Mouse (Mus musculus): ENCODE measurements around the gene Cnot6. TPM values are rescaled to one million over a fixed set of nuclear protein-coding genes. Genes with fewer than 3 reads are reported as not detected.

The Cnot6 gene
- total and polyA plus RNA-seq, 3 experiments, result 38.9 to 58.3 (median 49.3) TPM

DNA sequence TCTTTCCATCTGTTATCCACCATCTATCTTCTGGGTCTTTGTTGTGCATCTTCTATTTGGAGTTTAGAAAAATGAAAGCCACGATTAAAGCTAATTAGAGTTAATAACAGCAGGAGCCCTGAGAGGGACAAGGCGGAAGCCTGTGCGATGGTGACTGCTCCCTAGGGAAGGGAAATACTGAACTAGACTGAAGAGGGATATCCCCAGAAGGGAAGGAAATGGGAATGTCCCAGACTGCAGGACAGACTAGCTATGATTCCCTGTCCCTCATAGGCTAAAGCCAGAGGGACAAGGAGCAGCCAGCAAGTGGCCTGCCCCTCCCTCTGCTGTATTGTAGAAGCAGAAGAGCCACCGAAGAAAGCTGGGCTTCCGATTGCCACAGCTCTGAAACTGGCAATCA lies 90.6 kb downstream of the Cnot6 start:
- Histone ChIP-seq H3K4me1 (ENCODE audit: control insufficient read depth in 1 of 2, insufficient read depth in 2 of 2, low read length in 2 of 2) (no peaks in the 10 kb centered on the region), H3K27ac (ENCODE audit: control insufficient read depth, low read depth, low read length) (no peak overlapping the region)

More for the DNA sequence above, 90.6 kb downstream of the Cnot6 start:
- peaks cover 4% of the 10 kb centered on the region in 2 experiments for H3K27me3 ChIP-seq (ENCODE audit: control insufficient read depth in 1 of 2, insufficient read depth in 2 of 2, low read length in 2 of 2)
- no peaks in the 10 kb centered on the region for H3K36me3 ChIP-seq (ENCODE audit: control insufficient read depth in 1 of 2, insufficient read depth in 2 of 2, low read length in 2 of 2)
- no peak overlapping the region for H3K9ac ChIP-seq (ENCODE audit: control insufficient read depth, low read depth, low read length, poor library complexity, severe bottlenecking)
- H3K9me3 ChIP-seq (replicated peaks; ENCODE audit: insufficient read depth, low read length), result no peaks in the 10 kb centered on the region
- H3K79me2 ChIP-seq (ENCODE audit: control insufficient read depth, insufficient read depth, low read length, poor library complexity), result no peaks in the 10 kb centered on the region
- TF ChIP-seq MYC (IDR thresholded peaks at IDR 0.05; ENCODE audit: low read depth, low read length), result no peak
- DNase-seq (ENCODE audit: low read depth, low spot score), result no peak
- H3K4me3 ChIP-seq (ENCODE audit: control insufficient read depth in 1 of 2, insufficient read depth in 1 of 2, low read depth in 2 of 2, low read length in 2 of 2), result no peak overlapping the region

Other genes starting within 250 kb of the Cnot6 start
- gene Olfr1386, start 247.7 kb downstream of the Cnot6 start, total RNA-seq (2012; rRNA removed), result not detected in 2 replicates
- not detected for gene Olfr1386, start 247.7 kb downstream of the Cnot6 start, polyA plus RNA-seq (2012; ENCODE audit: insufficient read depth in 1 of 2, insufficient read length in 2 of 2, low read depth in 1 of 2, low replicate concordance in 2 of 2, missing spikeins in 1 of 2)
- not detected in 2 replicates for gene Olfr1385, start 223.7 kb downstream of the Cnot6 start, total RNA-seq (2012; rRNA removed)
- gene Olfr1385, start 223.7 kb downstream of the Cnot6 start, polyA plus RNA-seq (2012; ENCODE audit: insufficient read depth in 1 of 2, insufficient read length in 2 of 2, low read depth in 1 of 2, low replicate concordance in 2 of 2, missing spikeins in 1 of 2), result not detected
- gene Olfr1384, start 206.0 kb downstream of the Cnot6 start, total RNA-seq (2012; rRNA removed), result not detected in 2 replicates
- not detected for gene Olfr1384, start 206.0 kb downstream of the Cnot6 start, polyA plus RNA-seq (2012; ENCODE audit: insufficient read depth in 1 of 2, insufficient read length in 2 of 2, low read depth in 1 of 2, low replicate concordance in 2 of 2, missing spikeins in 1 of 2)
- gene Olfr1383, start 193.1 kb downstream of the Cnot6 start, total RNA-seq (2012; rRNA removed), result not detected in 2 replicates
- not detected for gene Olfr1383, start 193.1 kb downstream of the Cnot6 start, polyA plus RNA-seq (2012; ENCODE audit: insufficient read depth in 1 of 2, insufficient read length in 2 of 2, low read depth in 1 of 2, low replicate concordance in 2 of 2, missing spikeins in 1 of 2)
- not detected in 2 replicates for gene Olfr1382, start 184.5 kb downstream of the Cnot6 start, total RNA-seq (2012; rRNA removed)
- gene Olfr1382, start 184.5 kb downstream of the Cnot6 start, polyA plus RNA-seq (2012; ENCODE audit: insufficient read depth in 1 of 2, insufficient read length in 2 of 2, low read depth in 1 of 2, low replicate concordance in 2 of 2, missing spikeins in 1 of 2), result under 1 TPM in 1 of 2 experiments, not detected in 1; 0.03 TPM
- gene Olfr1381, start 169.3 kb downstream of the Cnot6 start, total RNA-seq (2012; rRNA removed), result not detected in 2 replicates
- gene Olfr1381, start 169.3 kb downstream of the Cnot6 start, polyA plus RNA-seq (2012; ENCODE audit: insufficient read depth in 1 of 2, insufficient read length in 2 of 2, low read depth in 1 of 2, low replicate concordance in 2 of 2, missing spikeins in 1 of 2), result not detected
- gene Olfr1380, start 155.8 kb downstream of the Cnot6 start, total RNA-seq (2012; rRNA removed), result not detected in 2 replicates
- gene Olfr1380, start 155.8 kb downstream of the Cnot6 start, polyA plus RNA-seq (2012; ENCODE audit: insufficient read depth in 1 of 2, insufficient read length in 2 of 2, low read depth in 1 of 2, low replicate concordance in 2 of 2, missing spikeins in 1 of 2), result not detected
- gene Flt4, start 103.5 kb downstream of the Cnot6 start, total RNA-seq (2012; rRNA removed), result 0.07 and 0.08 TPM in 2 replicates
- gene Flt4, start 103.5 kb downstream of the Cnot6 start, polyA plus RNA-seq (2012; ENCODE audit: insufficient read depth in 1 of 2, insufficient read length in 2 of 2, low read depth in 1 of 2, low replicate concordance in 2 of 2, missing spikeins in 1 of 2), result under 1 TPM in 1 of 2 experiments, not detected in 1; 0.13 TPM
- gene Scgb3a1, start 49.1 kb downstream of the Cnot6 start, total RNA-seq (2012; rRNA removed), result not detected in 2 replicates
- not detected for gene Scgb3a1, start 49.1 kb downstream of the Cnot6 start, polyA plus RNA-seq (2012; ENCODE audit: insufficient read depth in 1 of 2, insufficient read length in 2 of 2, low read depth in 1 of 2, low replicate concordance in 2 of 2, missing spikeins in 1 of 2)
- gene Gfpt2, start 81.5 kb upstream of the Cnot6 start, total RNA-seq (2012; rRNA removed), result 4.0 and 4.9 TPM in 2 replicates
- 1 to 10 TPM in 1 of 2 experiments, not detected in 1; 8.0 TPM for gene Gfpt2, start 81.5 kb upstream of the Cnot6 start, polyA plus RNA-seq (2012; ENCODE audit: insufficient read depth in 1 of 2, insufficient read length in 2 of 2, low read depth in 1 of 2, low replicate concordance in 2 of 2, missing spikeins in 1 of 2)
- 42.6 and 52.8 TPM in 2 replicates for gene Mapk9, start 134.0 kb upstream of the Cnot6 start, total RNA-seq (2012; rRNA removed)
- gene Mapk9, start 134.0 kb upstream of the Cnot6 start, polyA plus RNA-seq (2012; ENCODE audit: insufficient read depth in 1 of 2, insufficient read length in 2 of 2, low read depth in 1 of 2, low replicate concordance in 2 of 2, missing spikeins in 1 of 2), result 10 to 100 TPM in 1 of 2 experiments, not detected in 1; 43.1 TPM
- gene Rasgef1c, start 189.1 kb upstream of the Cnot6 start, total RNA-seq (2012; rRNA removed), result 0.12 TPM in 1 of 2 replicates, not detected in the other
- under 1 TPM in 1 of 2 experiments, not detected in 1; 0.15 TPM for gene Rasgef1c, start 189.1 kb upstream of the Cnot6 start, polyA plus RNA-seq (2012; ENCODE audit: insufficient read depth in 1 of 2, insufficient read length in 2 of 2, low read depth in 1 of 2, low replicate concordance in 2 of 2, missing spikeins in 1 of 2)